Mouse (Mus musculus) heart, adult 2 months (tissue): ENCODE results near the gene Acsl6. TPM values are rescaled to one million over a fixed set of nuclear protein-coding genes. Genes with fewer than 3 reads are reported as not detected.
"Not testable (repeated sequence)": the region's sequence is repeated elsewhere in the genome, so short reads cannot be mapped to it uniquely, and the experiment has no call there.

ENCODE experiments used
- DNase-seq, 2 experiments: peaks; one replicate each; pipeline ENCODE4 v3.0.0; 2021
- H3K27ac ChIP-seq: fragments of 200-600 bp; 2 replicates; pipeline ENCODE4 v1.8.1; 2022
- H3K27me3 ChIP-seq: fragments of 200-500 bp; 2 replicates; pipeline ENCODE4 v1.6.1; 2012; ENCODE audit warnings: mild to moderate bottlenecking, low read length, inconsistent platforms, mixed read lengths; ENCODE audit not compliant: control insufficient read depth, insufficient read depth
- H3K36me3 ChIP-seq: fragments of 200-500 bp; 2 replicates; pipeline ENCODE4 v1.6.1; 2012; ENCODE audit warnings: low read length, inconsistent platforms; ENCODE audit not compliant: control insufficient read depth, insufficient read depth
- H3K4me1 ChIP-seq: fragments of 200-500 bp; 2 replicates; pipeline ENCODE4 v1.6.1; 2011; ENCODE audit warnings: low read length; ENCODE audit not compliant: control insufficient read depth, insufficient read depth
- H3K4me3 ChIP-seq: fragments of 200-600 bp; 2 replicates; pipeline ENCODE4 v1.8.1; 2022
- H3K79me2 ChIP-seq: fragments of 200-500 bp; replicated peaks from 2 replicates; pipeline ENCODE4 v1.6.1; 2012; ENCODE audit warnings: mild to moderate bottlenecking, inconsistent platforms, low read length, moderate library complexity, mixed read lengths; ENCODE audit not compliant: control insufficient read depth, insufficient read depth
- H3K9ac ChIP-seq: fragments of 200-500 bp; 2 replicates; pipeline ENCODE4 v1.6.1; 2012; ENCODE audit warnings: low read depth, mild to moderate bottlenecking, control low read depth, inconsistent platforms, low read length, mixed read lengths
- CTCF ChIP-seq: fragments of 200-600 bp; IDR thresholded peaks from 2 replicates; pipeline ENCODE4 v1.8.1; 2022; ENCODE audit warnings: antibody characterized with exemption, mild to moderate bottlenecking, moderate library complexity
- EP300 ChIP-seq: fragments of 200-500 bp; IDR thresholded peaks from 2 replicates; pipeline ENCODE4 v1.6.1; 2011; ENCODE audit warnings: low read depth, low read length, control low read depth; ENCODE audit not compliant: insufficient read depth
- POLR2A ChIP-seq: fragments of 200-500 bp; IDR thresholded peaks from 2 replicates; pipeline ENCODE4 v1.6.1; 2011; ENCODE audit warnings: mild to moderate bottlenecking, low read depth, low read length, control low read depth; ENCODE audit not compliant: insufficient read depth
- WGBS: fragments of 180-500 bp; shearing (Covaris S2); methylation state at CpG from one replicate; pipeline ENCODE4 v1.1.7; 2018; 5-methylcytosine and 5-hydroxymethylcytosine counted together
- intact Hi-C: fragments of 180-260 bp; cut with DNase I; formaldehyde crosslinking; loops from one replicate; pipeline ENCODE4 v1.15.1; 2025
- polyA plus RNA-seq: library from polyadenylated mRNA; depleted of rRNA; stranded (reverse); fragments of >200 nt; gene quantifications from 2 replicates; pipeline ENCODE4 v1.2.3, GENCODE M21; 2012
- total RNA-seq, 2 experiments: library from RNA; stranded (reverse); gene quantifications; 2 replicates each; pipeline ENCODE4 v1.2.3; 2021

Acsl6 gene
- total and polyA plus RNA-seq, 3 experiments, result 6.0 to 7.2 (median 7.0) TPM

GRCm38 (mm10) chr11:54295971-54296370, 7.6 kb upstream of the Acsl6 start:
- Histone ChIP-seq H3K27ac (no peak overlapping the region), H3K4me1 (no peaks in the 10 kb centered on the region), H3K9ac (no peak overlapping the region), H3K4me3 (no peak overlapping the region), H3K79me2 (no peaks in the 10 kb centered on the region), H3K27me3 (no peaks in the 10 kb centered on the region), H3K36me3 (no peaks in the 10 kb centered on the region)
- DNase-seq, result no peak
- intact Hi-C loops, result no loop called here
- WGBS, result 74% methylated on average over 4 of the region's 4 CpGs
- TF ChIP-seq EP300, result no peak
- no peak for TF ChIP-seq CTCF
- no peak for TF ChIP-seq POLR2A

- H3K79me2 ChIP-seq, result no peaks in the 10 kb centered on the region
- 92% methylated on average over 1 of the region's 1 CpGs for WGBS
- no peaks in the 10 kb centered on the region for H3K36me3 ChIP-seq
- no peaks in the 10 kb centered on the region for H3K4me1 ChIP-seq
- no peak overlapping the region for H3K9ac ChIP-seq
- no peak overlapping the region for H3K4me3 ChIP-seq
- intact Hi-C loops, result no loop called here
- DNase-seq, result no peak
- H3K27ac ChIP-seq, result no peak overlapping the region
- TF ChIP-seq CTCF, result no peak
- no peak for TF ChIP-seq EP300
- no peak for TF ChIP-seq POLR2A
- H3K27me3 ChIP-seq, result no peaks in the 10 kb centered on the region
Measured at GRCm38 (mm10) chr11:54296734-54297133, 6.9 kb upstream of the Acsl6 start.

GRCm38 (mm10) chr11:54297471-54297870, 6.1 kb upstream of the Acsl6 start:
- H3K4me3 ChIP-seq, H3K9ac ChIP-seq, H3K79me2 ChIP-seq, H3K4me1 ChIP-seq, H3K27ac ChIP-seq, intact Hi-C loops, DNase-seq, H3K27me3 ChIP-seq, H3K36me3 ChIP-seq: not testable (repeated sequence)
- WGBS, result 94% methylated on average over 2 of the region's 2 CpGs

- Histone ChIP-seq H3K27me3 (peaks cover under 1% of the 10 kb centered on the region; the same call in 1 of the 2 replicates), H3K4me1 (no peaks in the 10 kb centered on the region), H3K4me3 (no peak overlapping the region), H3K27ac (no peak overlapping the region), H3K79me2 (no peaks in the 10 kb centered on the region), H3K36me3 (no peaks in the 10 kb centered on the region), H3K9ac (no peak overlapping the region)
- TF ChIP-seq CTCF, result peak; percentile 38
- no peak for TF ChIP-seq EP300
- no peak for DNase-seq
- intact Hi-C loops, result no loop called here
Measured at GRCm38 (mm10) chr11:54298777-54299176, 4.8 kb upstream of the Acsl6 start.

- TF ChIP-seq EP300, result no peak
- no peak for TF ChIP-seq POLR2A
- TF ChIP-seq CTCF, result no peak
- intact Hi-C loops, result loop anchor here (10.0 kb wide), 1 partner anchor 173 kb away; no protein-coding TSS in a partner anchor
- Histone ChIP-seq H3K27me3 (peaks cover 7% of the 10 kb centered on the region), H3K4me1 (no peaks in the 10 kb centered on the region), H3K36me3 (no peaks in the 10 kb centered on the region), H3K4me3 (no peak overlapping the region), H3K27ac (no peak overlapping the region), H3K79me2 (no peaks in the 10 kb centered on the region), H3K9ac (no peak overlapping the region)
- 76% methylated on average over 8 of the region's 8 CpGs for WGBS
- no peak for DNase-seq
Measured at GRCm38 (mm10) chr11:54301994-54302393, 1.6 kb upstream of the Acsl6 start.

GRCm38 (mm10) chr11:54302606-54303005, 992 bp upstream of the Acsl6 start:
- no peak overlapping the region for H3K27ac ChIP-seq
- no peaks in the 10 kb centered on the region for H3K4me1 ChIP-seq
- DNase-seq, result no peak
- intact Hi-C loops, result loop anchor here (10.0 kb wide), 1 partner anchor 172 kb away; no protein-coding TSS in a partner anchor
- H3K36me3 ChIP-seq, result no peaks in the 10 kb centered on the region
- H3K27me3 ChIP-seq, result peaks cover 7% of the 10 kb centered on the region
- TF ChIP-seq EP300 (no peak), CTCF (no peak), POLR2A (no peak)
- H3K9ac ChIP-seq, result no peak overlapping the region
- no peak overlapping the region for H3K4me3 ChIP-seq
- 87% methylated on average over 3 of the region's 3 CpGs for WGBS
- no peaks in the 10 kb centered on the region for H3K79me2 ChIP-seq

GRCm38 (mm10) chr11:54303076-54303727, 396 bp upstream of the Acsl6 start:
- Histone ChIP-seq H3K4me3 (no peak overlapping the region), H3K36me3 (no peaks in the 10 kb centered on the region), H3K4me1 (no peaks in the 10 kb centered on the region), H3K9ac (no peak overlapping the region), H3K27me3 (peaks cover 7% of the 10 kb centered on the region), H3K79me2 (no peaks in the 10 kb centered on the region), H3K27ac (no peak overlapping the region)
- 21% methylated on average over 6 of the region's 6 CpGs for WGBS
- intact Hi-C loops, result loop anchor here (10.0 kb wide), 1 partner anchor 172 kb away; no protein-coding TSS in a partner anchor
- TF ChIP-seq POLR2A, result no peak
- TF ChIP-seq EP300, result no peak
- TF ChIP-seq CTCF, result no peak
- no peak for DNase-seq
